Mouse (Mus musculus): ENCODE measurements around the gene Elovl1. TPM values are rescaled to one million over a fixed set of nuclear protein-coding genes. Genes with fewer than 3 reads are reported as not detected.

Gene Elovl1
- polyA plus RNA-seq, 1 experiment from 2014 or later, result 24.1 TPM

Other genes starting within 250 kb of the Elovl1 start
- 57.7 and 58.7 TPM in 2 replicates for gene Kdm4a, start 248.1 kb upstream of the Elovl1 start, polyA plus RNA-seq (2015; fragmentation: Nextera tagmentation; extraction: Ambion mirVana)
- gene Ptprf, start 136.7 kb upstream of the Elovl1 start, polyA plus RNA-seq (2015; fragmentation: Nextera tagmentation; extraction: Ambion mirVana), result 62.9 and 76.1 TPM in 2 replicates
- gene Szt2, start 18.8 kb upstream of the Elovl1 start, polyA plus RNA-seq (2015; fragmentation: Nextera tagmentation; extraction: Ambion mirVana), result 10.0 and 12.6 TPM in 2 replicates
- gene Med8, start 18.8 kb upstream of the Elovl1 start, polyA plus RNA-seq (2015; fragmentation: Nextera tagmentation; extraction: Ambion mirVana), result 143 and 144 TPM in 2 replicates
- 251 and 259 TPM in 2 replicates for gene Cdc20, start 9.3 kb downstream of the Elovl1 start, polyA plus RNA-seq (2015; fragmentation: Nextera tagmentation; extraction: Ambion mirVana)
- gene Mpl, start 29.4 kb downstream of the Elovl1 start, polyA plus RNA-seq (2015; fragmentation: Nextera tagmentation; extraction: Ambion mirVana), result 0.08 and 0.37 TPM in 2 replicates
- gene Tie1, start 62.0 kb downstream of the Elovl1 start, polyA plus RNA-seq (2015; fragmentation: Nextera tagmentation; extraction: Ambion mirVana), result 11.6 and 11.9 TPM in 2 replicates
- gene 2610528J11Rik, start 98.9 kb downstream of the Elovl1 start, polyA plus RNA-seq (2015; fragmentation: Nextera tagmentation; extraction: Ambion mirVana), result 0.18 TPM in 1 of 2 replicates, not detected in the other
- not detected in 2 replicates for gene Tmem125, start 116.0 kb downstream of the Elovl1 start, polyA plus RNA-seq (2015; fragmentation: Nextera tagmentation; extraction: Ambion mirVana)
- gene Cfap57, start 192.7 kb downstream of the Elovl1 start, polyA plus RNA-seq (2015; fragmentation: Nextera tagmentation; extraction: Ambion mirVana), result 0.78 and 0.90 TPM in 2 replicates
- 147 and 168 TPM in 2 replicates for gene Ebna1bp2, start 192.7 kb downstream of the Elovl1 start, polyA plus RNA-seq (2015; fragmentation: Nextera tagmentation; extraction: Ambion mirVana)
- gene Olfr62, start 230.9 kb downstream of the Elovl1 start, polyA plus RNA-seq (2015; fragmentation: Nextera tagmentation; extraction: Ambion mirVana), result not detected in 2 replicates